Mouse (Mus musculus) frontal cortex, postnatal 25 days (tissue): ENCODE measurements around the gene Hmcn1.

ENCODE experiments used
- DNase-seq, 2 experiments: peaks; one replicate each; pipeline ENCODE4 v3.0.0; 2022; ENCODE audit warnings: low spot score in 2 of 2

The Hmcn1 gene

DNA sequence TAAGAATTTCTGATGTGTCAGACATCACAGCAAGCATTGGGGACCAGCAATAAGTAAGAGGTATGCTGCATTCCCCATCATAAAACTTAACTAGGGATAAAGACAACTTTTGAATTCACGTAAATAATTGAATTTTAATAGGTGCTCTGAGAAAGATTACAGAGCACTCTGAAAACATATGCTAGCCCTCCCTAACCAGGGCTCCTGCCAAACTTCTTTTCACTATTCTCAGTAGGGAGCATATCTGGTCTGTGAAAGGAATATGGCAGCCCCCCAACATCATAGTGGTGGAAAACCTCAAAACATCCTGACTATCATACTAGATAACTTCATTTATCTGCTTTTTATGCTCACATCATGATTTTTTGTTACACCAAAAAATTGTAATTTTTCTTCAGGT, 347.9 kb downstream of the Hmcn1 start:
- no peak for DNase-seq

GRCm38 (mm10) chr1:150639522-150639921, 353.7 kb downstream of the Hmcn1 start:
- DNase-seq = no peak

GRCm38 (mm10) chr1:150632506-150632905, 360.7 kb downstream of the Hmcn1 start:
- DNase-seq = no peak

GRCm38 (mm10) chr1:150631856-150632171, 361.4 kb downstream of the Hmcn1 start:
- DNase-seq = no peak

DNA sequence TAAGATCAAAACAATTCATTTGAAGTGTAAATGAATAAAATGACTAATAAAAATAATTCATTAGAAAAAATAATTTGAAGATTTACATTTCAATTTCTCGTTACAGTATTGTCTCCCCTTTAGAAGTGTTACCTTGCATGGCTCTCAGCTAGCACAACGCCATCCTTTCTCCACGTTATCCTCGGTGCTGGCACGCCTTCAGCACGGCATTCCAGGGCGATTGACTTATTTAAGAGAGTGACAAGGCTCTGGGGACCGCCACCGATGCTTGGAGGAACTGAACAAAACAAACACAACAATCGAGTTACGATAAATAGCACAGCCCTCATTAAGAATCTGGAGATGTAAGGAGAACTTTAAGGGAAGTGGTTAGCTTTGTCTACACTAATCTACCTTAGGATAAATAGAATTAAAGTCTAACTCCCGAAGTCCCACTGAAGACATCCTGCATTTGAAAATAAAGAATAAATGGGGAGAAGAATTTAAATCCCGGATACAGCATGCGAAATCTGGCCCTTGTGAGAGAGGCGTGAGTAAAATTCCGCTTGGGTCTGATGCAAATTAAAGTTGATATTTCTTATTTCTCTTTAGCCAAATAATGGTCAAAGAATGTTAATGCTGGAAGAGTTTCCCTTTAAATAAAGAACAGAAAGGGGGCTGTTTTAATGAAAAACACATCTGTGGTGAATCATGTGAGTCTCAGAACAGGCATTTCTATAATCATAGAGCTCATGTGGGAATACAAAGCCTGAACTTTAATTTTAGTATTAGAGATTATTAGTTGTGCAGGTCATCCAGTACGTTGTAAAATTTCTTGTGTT, 362.0 kb downstream of the Hmcn1 start:
- no peak for DNase-seq

DNA sequence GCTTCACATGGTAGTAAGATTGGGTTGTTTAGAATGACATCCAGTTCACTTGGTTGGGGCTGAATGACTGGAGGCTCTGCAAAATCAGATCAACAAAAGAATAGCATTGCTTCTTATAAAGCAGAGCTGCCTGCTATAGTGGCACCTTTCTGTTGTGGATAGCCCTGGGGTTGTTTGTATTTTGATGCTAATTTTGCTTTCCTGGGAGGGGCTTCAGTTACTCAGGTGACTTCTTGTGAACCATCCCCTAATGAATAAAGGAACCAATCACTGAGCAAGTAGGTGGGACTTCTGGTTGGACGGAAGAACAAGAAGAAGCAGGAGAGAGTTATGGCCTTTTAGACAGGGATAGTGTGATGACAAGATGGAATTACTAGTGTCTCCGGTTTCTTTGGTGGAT, 370.0 kb downstream of the Hmcn1 start:
- no peak for DNase-seq

- DNase-seq = no peak
Observed at GRCm38 (mm10) chr1:150610539-150610938, 382.7 kb downstream of the Hmcn1 start.

- no peak for DNase-seq
Observed at GRCm38 (mm10) chr1:150606173-150606572, 387.1 kb downstream of the Hmcn1 start.

GRCm38 (mm10) chr1:150593614-150594013, 399.6 kb downstream of the Hmcn1 start:
- no peak for DNase-seq

DNA sequence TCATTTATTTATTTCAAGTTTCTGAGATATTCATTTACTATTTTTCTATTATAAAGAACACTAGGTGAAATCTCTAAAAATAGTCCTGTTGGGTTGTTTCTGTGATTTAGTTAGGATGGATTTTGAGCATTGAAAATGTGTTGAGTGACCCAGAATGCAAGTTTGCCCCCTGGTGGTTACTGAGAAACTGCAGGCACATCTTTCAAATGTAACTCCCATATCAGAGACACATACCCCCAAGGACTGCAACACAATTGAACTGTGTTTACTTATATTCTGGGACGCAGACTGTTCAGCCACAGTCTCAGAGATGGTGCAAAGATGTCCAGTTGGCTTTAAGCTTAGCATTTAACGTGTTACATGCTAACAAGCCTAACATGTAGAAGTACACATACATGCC, 402.0 kb downstream of the Hmcn1 start:
- DNase-seq = peak; percentile 39 to 51

DNA sequence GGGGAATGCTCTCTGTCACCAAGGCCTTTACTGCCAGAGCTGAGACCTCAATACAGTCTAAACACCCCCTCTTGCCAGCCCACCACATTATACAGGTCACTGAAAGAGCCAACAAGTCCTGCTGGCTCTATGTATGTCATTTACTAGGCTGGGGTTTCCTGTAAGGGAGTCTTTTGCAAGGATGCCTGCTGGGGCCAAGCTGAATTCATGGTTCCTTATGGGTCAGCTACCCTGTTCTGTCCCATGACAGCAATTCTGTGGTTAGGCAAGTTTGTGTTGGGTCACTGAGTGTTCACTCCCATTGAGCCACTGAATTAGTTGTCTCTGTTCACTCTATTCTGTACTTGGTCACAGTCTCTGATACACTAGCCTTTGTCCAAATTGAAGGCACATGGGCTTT, 405.8 kb downstream of the Hmcn1 start:
- no peak for DNase-seq

GRCm38 (mm10) chr1:150584477-150584876, 408.8 kb downstream of the Hmcn1 start:
- no peak for DNase-seq

- DNase-seq = no peak
Observed at GRCm38 (mm10) chr1:150583734-150584133, 409.5 kb downstream of the Hmcn1 start.

- no peak for DNase-seq
Observed at GRCm38 (mm10) chr1:150580561-150580960, 412.7 kb downstream of the Hmcn1 start.

DNA sequence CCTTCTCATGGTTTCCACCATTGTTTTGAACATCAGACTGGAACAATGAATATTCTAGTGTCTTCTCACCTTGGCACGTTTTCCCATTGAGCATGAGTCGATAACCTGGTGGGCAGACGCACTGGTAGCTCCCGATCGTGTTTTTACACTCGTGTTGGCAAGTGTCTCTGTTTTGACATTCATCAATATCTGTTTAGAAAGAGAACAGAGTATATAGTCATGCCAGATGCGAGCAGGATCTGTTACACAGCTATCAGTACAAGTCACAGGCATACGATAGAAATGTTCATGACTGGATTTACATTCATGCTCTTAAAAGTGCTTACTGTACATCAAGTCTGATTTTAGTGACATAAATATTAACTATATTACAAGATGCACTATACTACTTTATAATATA, 419.8 kb downstream of the Hmcn1 start:
- DNase-seq = no peak

GRCm38 (mm10) chr1:150570562-150571156, 422.6 kb downstream of the Hmcn1 start:
- DNase-seq = no peak

DNA sequence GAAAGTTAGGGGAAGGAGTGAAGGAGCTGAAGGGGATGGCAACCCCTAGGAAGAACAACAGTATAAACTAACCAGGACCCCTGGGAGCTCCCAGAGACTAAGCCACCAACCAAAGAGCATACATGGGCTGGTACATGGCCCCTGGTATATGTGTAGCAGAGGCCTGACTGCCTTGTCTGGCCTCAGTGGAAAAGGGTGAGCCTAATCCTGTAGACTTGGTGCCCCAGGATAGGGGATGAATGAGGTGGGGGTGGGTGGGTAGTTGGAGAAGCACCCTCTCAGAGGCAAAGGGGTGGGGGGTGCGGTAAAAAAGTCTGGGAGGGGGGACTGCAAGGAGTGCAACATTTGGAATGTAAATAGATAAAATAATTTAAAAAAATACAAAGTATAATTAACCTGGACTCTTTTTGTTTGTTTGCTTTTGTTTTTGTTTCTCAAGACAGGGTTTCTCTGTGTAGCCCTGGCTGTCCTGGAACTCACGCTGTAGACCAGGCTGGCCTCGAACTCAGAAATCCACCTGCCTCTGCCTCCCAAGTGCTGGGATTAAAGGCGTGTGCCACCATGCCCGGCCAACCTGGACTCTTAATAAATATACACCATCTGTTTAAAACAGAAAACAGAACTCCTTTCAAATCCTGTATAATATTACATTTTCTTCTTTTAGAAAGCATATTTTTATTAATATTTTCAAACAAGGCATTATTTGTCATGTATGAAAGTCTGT, 423.3 kb downstream of the Hmcn1 start:
- DNase-seq = no peak

DNA sequence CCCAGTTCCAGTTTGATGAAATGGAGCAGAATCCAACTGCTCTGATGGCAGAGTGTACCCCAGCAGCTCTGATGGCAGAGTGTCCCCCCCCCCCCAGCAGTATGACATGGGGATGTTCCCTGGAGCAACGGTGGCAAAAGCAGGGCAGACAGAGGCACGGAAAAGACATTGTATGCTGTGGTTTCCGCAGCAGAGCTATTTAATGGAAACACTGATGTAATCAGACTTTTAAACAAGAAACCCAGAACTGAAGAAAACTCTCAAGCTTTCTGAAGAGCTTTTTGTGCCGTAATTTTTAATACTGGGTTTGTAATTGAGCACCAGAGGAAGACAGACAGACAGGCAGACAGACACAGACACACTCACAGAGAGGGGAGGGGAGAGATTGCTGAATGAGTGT, 426.9 kb downstream of the Hmcn1 start:
- DNase-seq = no peak

DNA sequence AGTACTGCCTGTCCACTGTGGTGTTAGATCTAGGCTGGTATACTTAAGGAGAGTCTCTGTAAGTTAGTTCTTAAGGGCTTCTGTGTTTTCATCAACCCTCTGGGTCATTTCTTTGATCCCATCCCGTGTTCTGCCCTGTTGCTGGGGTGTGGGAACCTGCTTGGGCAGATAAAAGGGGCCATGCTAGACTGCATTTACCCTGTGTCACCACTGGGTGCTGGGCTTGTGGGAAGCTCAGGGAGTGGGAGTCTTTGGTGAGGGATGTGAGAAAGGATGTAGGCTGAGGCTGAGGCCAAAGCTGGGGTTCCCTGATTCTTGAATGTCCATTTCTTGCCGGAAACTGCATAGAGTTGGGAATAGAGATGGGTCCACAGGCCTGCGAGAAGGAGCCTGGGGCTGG, 436.6 kb downstream of the Hmcn1 start:
- no peak for DNase-seq

- DNase-seq = no peak
Observed at GRCm38 (mm10) chr1:150551390-150551789, 441.8 kb downstream of the Hmcn1 start.

- no peak for DNase-seq
Observed at GRCm38 (mm10) chr1:150546463-150546862, 446.8 kb downstream of the Hmcn1 start.

DNA sequence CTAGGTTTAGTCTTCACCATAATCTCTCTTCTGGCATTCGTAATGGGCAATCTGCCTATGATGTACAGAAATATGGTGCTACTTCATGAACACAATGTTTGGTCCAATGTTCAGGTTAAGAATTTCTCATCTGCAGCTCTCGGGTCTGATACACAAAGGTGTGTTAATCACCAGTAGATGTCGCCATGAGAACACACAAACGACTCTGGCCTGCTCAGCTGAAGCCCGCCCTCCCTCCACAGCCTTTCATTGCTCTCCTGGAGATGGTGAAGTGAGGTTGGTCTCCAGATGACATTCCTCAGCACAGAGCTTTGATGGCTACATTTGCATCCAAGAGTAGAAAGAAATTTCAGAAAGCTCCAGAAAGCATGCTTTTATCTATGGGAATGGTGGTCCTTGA, 453.0 kb downstream of the Hmcn1 start:
- DNase-seq = peak in 1 of 2 experiments; percentile 8
